Mouse (Mus musculus) bone marrow macrophage, adult 2 months (primary cell): ENCODE measurements around the gene H2-Q6. TPM values are rescaled to one million over a fixed set of nuclear protein-coding genes. Genes with fewer than 3 reads are reported as not detected.
"Not testable (repeated sequence)": the region's sequence is repeated elsewhere in the genome, so short reads cannot be mapped to it uniquely, and the experiment has no call there.

Experiments used
- H3K27ac ChIP-seq: 2 replicates; pipeline ENCODE4 v1.5.1; 2012; ENCODE audit warnings: low read depth, low read length; ENCODE audit not compliant: insufficient read depth
- H3K4me1 ChIP-seq: 2 replicates; pipeline ENCODE4 v1.6.1; 2012; ENCODE audit warnings: low read length; ENCODE audit not compliant: control insufficient read depth, insufficient read depth
- H3K4me3 ChIP-seq: 2 replicates; pipeline ENCODE4 v1.5.1; 2012; ENCODE audit warnings: mild to moderate bottlenecking, low read length, moderate library complexity; ENCODE audit not compliant: insufficient read depth
- CTCF ChIP-seq: IDR thresholded peaks from 2 replicates; pipeline ENCODE4 v1.5.1; 2012; ENCODE audit warnings: low read depth, mild to moderate bottlenecking, low read length, moderate library complexity
- POLR2A ChIP-seq: IDR thresholded peaks from 2 replicates; pipeline ENCODE4 v1.6.1; 2012; ENCODE audit warnings: mild to moderate bottlenecking, low read depth, low read length, borderline replicate concordance
- polyA plus RNA-seq: library from polyadenylated mRNA; stranded (reverse); fragments of >200 nt; gene quantifications from 2 replicates; pipeline ENCODE4 v1.2.4, GENCODE M21; 2012; ENCODE audit not compliant: missing spikeins, insufficient read depth, insufficient read length

Gene H2-Q6
- polyA plus RNA-seq, 1 experiment, result 3.4 TPM

DNA sequence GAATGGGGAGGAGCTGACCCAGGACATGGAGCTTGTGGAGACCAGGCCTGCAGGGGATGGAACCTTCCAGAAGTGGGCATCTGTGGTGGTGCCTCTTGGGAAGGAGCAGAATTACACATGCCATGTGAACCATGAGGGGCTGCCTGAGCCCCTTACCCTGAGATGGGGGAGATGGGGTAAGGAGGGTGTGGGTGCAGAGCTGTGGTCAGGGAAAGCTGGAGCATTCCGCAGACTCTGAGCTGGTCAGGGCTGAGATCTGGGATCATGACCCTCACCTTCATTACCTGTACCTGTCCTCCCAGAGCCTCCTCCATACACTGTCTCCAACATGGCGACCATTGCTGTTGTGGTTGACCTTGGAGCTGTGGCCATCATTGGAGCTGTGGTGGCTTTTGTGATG lies 17.7 kb downstream of the H2-Q6 start:
- not testable (repeated sequence) for H3K4me3 ChIP-seq, H3K27ac ChIP-seq, H3K4me1 ChIP-seq

DNA sequence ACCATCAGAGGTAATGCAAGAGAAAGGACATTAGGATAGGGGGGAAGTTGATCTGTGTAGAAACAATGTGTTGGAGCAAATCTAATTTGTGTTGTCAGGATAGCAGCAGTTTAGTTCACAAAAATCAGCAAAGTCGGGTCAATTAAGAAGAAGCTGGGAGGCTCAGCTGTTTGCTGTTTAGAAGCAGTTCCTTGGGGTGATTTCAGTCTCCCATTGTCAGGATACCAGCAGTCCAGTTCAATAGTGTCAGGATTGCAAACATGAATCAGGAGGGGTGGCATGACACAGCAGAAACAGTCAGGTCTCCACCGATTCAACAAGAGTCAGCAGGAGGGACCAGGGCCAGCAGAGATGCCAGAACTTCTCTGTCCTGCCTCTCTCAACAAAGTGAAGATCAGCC lies 19.9 kb downstream of the H2-Q6 start:
- H3K4me1 ChIP-seq, H3K27ac ChIP-seq, H3K4me3 ChIP-seq: not testable (repeated sequence)

DNA sequence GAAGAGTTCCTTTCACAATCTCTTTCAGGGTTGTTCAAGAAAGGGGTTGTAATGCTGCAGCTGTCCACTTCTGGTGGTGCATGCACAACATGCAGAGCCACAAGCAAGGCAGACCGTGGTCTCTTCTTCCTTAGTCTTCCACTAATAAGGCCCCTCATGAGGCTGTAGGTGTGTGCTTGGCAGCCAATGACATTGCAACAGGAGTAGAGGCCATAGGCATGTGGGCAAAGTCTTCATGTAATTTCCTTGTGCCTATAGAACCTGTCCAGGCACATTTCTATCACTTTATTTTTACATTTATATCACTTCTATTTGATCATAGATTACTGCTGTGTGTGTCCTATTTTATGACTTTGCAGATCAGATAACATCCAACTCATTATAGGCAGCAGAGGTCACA lies 33.6 kb downstream of the H2-Q6 start:
- H3K4me3 ChIP-seq, H3K27ac ChIP-seq, H3K4me1 ChIP-seq: not testable (repeated sequence)

DNA sequence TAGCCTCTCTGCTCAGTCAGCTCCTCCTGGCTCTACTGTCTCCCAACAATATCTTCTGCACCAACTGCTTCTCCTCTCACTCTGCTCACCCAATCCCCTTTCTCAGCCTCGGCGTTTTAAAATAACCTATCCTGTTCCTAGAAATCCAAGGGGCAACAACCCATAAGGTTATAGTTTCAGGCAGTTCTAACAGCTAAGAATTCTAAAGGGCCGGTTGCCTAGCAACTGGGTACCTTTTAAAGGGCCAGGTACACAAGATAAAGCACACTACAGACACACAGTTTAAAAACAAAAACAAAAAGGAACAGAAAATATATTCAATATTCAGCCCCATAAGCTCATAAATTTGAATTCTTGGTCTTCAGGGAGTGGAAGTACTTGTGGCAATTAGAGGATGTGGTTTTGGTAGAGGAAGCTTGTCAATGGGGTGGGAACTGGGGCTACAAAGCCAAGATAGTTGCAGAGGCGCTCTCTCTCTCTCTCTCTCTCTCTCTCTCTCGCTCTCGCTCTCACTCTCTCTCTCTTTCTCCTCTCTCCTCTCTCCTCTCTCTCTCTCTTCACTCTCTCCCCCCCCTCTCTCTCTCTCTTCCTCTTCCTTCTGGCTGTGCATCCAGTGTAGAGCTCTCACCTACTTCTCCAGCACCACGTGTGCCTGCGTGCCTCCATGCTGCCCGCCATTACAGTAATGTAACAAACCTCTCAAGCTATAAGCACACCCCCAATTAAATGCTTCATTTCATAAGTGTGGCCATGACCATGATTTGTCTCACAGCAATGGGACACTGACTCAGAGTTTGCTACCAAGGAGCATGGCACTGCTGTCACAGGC lies 36.1 kb downstream of the H2-Q6 start:
- not testable (repeated sequence) for H3K4me3 ChIP-seq, H3K27ac ChIP-seq, H3K4me1 ChIP-seq

DNA sequence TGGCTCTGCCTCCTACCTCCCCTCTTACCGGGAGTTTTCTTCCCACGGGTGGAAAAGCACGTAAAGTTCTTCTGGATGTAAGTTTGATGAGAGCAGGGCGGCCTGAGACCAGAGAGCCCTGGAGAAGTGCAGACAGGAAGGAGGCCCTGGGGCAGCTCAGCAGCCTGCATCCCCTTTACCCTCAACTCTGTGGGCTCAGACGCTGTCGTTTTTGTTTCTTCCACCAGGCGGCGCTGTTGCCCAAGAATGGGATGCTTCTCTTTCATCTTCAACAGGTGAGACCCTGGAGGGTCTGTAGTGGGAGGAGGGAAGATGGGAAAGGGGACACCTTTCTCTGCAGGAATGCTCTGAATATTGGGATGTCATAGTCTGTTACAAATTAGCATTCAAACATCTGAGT lies 41.0 kb downstream of the H2-Q6 start:
- TF ChIP-seq CTCF, result peak; percentile 84
- H3K4me1 ChIP-seq, H3K27ac ChIP-seq, H3K4me3 ChIP-seq: not testable (repeated sequence)

DNA sequence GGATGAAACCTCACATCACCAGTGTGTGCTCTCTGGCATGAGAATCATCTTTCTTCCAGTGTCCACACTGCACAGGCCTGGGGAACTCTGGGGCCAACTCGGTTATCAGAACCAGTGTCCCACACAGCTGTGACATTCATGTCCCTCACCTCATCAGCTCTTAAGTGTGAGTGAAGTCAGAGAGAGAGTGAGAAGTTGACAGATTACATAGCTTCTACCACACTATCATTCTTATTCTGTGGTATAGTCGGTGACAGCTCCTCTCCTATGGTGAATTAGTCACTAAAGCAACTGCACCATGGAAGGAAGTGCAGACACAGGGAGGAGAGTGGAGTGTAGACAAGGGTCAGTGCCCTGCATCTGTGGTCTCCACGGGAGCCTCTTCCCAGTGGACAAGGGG lies 44.3 kb downstream of the H2-Q6 start:
- H3K4me3 ChIP-seq, H3K27ac ChIP-seq, H3K4me1 ChIP-seq: not testable (repeated sequence)

DNA sequence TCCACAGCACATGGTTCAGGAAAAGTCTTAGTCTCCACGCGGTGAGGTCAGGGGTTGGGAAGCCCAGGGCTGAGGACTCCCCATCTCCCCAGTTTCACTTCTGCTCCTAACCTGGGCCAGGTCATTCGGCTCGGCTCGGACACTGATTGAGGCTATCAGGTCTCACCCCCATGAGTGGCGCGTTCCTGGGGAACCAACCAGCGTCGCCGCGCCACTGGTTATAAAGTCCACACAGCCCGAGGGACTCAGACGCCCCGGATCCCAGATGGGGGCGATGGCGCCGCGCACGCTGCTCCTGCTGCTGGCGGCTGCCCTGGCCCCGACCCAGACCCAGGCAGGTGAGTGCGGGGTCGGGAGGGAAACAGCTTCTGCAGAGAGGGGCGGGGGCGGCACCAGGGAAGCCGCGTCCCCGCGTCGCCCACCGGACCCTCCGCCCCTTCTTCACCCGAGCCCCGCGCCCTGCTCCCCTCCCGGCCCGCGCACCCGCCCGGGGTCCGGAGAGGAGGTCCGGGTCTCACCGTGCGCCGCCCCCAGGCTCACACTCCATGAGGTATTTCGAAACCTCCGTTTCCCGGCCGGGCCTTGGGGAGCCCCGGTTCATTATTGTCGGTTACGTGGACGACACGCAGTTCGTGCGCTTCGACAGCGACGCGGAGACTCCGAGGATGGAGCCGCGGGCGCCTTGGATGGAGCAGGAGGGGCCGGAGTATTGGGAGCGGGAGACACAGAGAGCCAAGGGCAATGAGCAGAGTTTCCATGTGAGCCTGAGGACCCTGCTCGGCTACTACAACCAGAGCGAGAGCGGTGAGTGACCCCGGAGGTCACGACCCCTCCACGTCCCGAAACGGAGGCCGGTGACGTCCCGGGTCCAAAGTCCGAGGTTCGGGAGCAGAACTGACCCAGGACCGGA lies 45.4 kb downstream of the H2-Q6 start, which contains the start of gene H2-Q10:
TSS of gene H2-Q10 (plus strand) at position 248 of the 910 bp plus-strand sequence.
- no peak within 1 kb of the TSS for H3K4me3 ChIP-seq

More for the DNA sequence above, 45.4 kb downstream of the H2-Q6 start, which contains the start of gene H2-Q10:
- TF ChIP-seq CTCF, result no peak
- no peak for TF ChIP-seq POLR2A
- H3K4me1 ChIP-seq, result no peaks in the 10 kb centered on the region
- no peak within 1 kb of the TSS for H3K27ac ChIP-seq

Other genes with a start within 250 kb of the H2-Q6 start
- gene Aif1, start 248.8 kb upstream of the H2-Q6 start, polyA plus RNA-seq, result 420 and 469 TPM in 2 replicates
- 811 and 856 TPM in 2 replicates for gene Lst1, start 236.4 kb upstream of the H2-Q6 start, polyA plus RNA-seq
- not detected in 2 replicates for gene Ltb, start 230.4 kb upstream of the H2-Q6 start, polyA plus RNA-seq
- gene Tnf, start 222.8 kb upstream of the H2-Q6 start, polyA plus RNA-seq, result 11.9 and 12.8 TPM in 2 replicates
- not detected in 2 replicates for gene Lta, start 219.5 kb upstream of the H2-Q6 start, polyA plus RNA-seq
- not detected in 2 replicates for gene Gm16181, start 204.0 kb upstream of the H2-Q6 start, polyA plus RNA-seq
- gene Atp6v1g2, start 191.2 kb upstream of the H2-Q6 start, polyA plus RNA-seq, result 11.2 and 15.1 TPM in 2 replicates
- gene Nfkbil1, start 189.1 kb upstream of the H2-Q6 start, polyA plus RNA-seq, result 15.5 and 15.7 TPM in 2 replicates
- 164 and 169 TPM in 2 replicates for gene Ddx39b, start 183.1 kb upstream of the H2-Q6 start, polyA plus RNA-seq
- gene H2-D1, start 162.1 kb upstream of the H2-Q6 start, polyA plus RNA-seq, result 2,808 and 2,856 TPM in 2 replicates
- gene H2-Q1, start 104.4 kb upstream of the H2-Q6 start, polyA plus RNA-seq, result 0.63 and 0.80 TPM in 2 replicates
- gene H2-Q2, start 82.6 kb upstream of the H2-Q6 start, polyA plus RNA-seq, result 0.91 and 1.2 TPM in 2 replicates
- gene H2-Q4, start 45.2 kb upstream of the H2-Q6 start, polyA plus RNA-seq, result 87.8 and 102 TPM in 2 replicates
- 15.8 and 18.3 TPM in 2 replicates for gene H2-Q7, start 14.3 kb downstream of the H2-Q6 start, polyA plus RNA-seq
- gene H2-Q10, start 45.2 kb downstream of the H2-Q6 start, polyA plus RNA-seq, result 5.8 TPM in 2 replicates
- not detected in 2 replicates for gene Pou5f1, start 81.2 kb downstream of the H2-Q6 start, polyA plus RNA-seq
- gene Tcf19, start 92.0 kb downstream of the H2-Q6 start, polyA plus RNA-seq, result 19.5 and 22.6 TPM in 2 replicates
- gene Cchcr1, start 92.2 kb downstream of the H2-Q6 start, polyA plus RNA-seq, result 9.8 and 12.6 TPM in 2 replicates
- not detected in 2 replicates for gene Psors1c2, start 108.4 kb downstream of the H2-Q6 start, polyA plus RNA-seq
- 0.27 and 0.40 TPM in 2 replicates for gene Cdsn, start 127.3 kb downstream of the H2-Q6 start, polyA plus RNA-seq
- gene 2300002M23Rik, start 142.6 kb downstream of the H2-Q6 start, polyA plus RNA-seq, result not detected in 2 replicates
- gene Sfta2, start 176.7 kb downstream of the H2-Q6 start, polyA plus RNA-seq, result not detected in 2 replicates
- gene Gm9573, start 201.8 kb downstream of the H2-Q6 start, polyA plus RNA-seq, result not detected in 2 replicates
- gene Mucl3, start 218.8 kb downstream of the H2-Q6 start, polyA plus RNA-seq, result not detected in 2 replicates
- gene Vars2, start 242.7 kb downstream of the H2-Q6 start, polyA plus RNA-seq, result 10.2 and 12.1 TPM in 2 replicates
- gene Gtf2h4, start 248.9 kb downstream of the H2-Q6 start, polyA plus RNA-seq, result 12.2 and 15.8 TPM in 2 replicates